Mouse (Mus musculus): ENCODE measurements around the gene Zbtb9. TPM values are rescaled to one million over a fixed set of nuclear protein-coding genes. Genes with fewer than 3 reads are reported as not detected.
A peak's percentile ranks its signal among the peaks of the same experiment; 100 is the strongest.

Zbtb9 gene
- polyA plus RNA-seq, 1 experiment from 2014 or later = 9.2 TPM

- ATAC-seq = no peak
- Histone ChIP-seq H3K27ac (no peak overlapping the region), H3K4me1 (peaks cover 37% of the 10 kb centered on the region), H3K36me3 (no peaks in the 10 kb centered on the region), H3K9me3 (replicated peaks) (no peaks in the 10 kb centered on the region), H3K27me3 (replicated peaks) (peaks cover 13% of the 10 kb centered on the region), H3K9ac (no peak overlapping the region), H3K4me3 (no peak overlapping the region), H3K4me2 (no peak overlapping the region)
- WGBS (ENCODE audit: insufficient replicate concordance) = 51% methylated on average over 10 of the region's 10 CpGs
Observed at GRCm38 (mm10) chr17:27039432-27040102, 66.6 kb downstream of the Zbtb9 start.

- H3K9ac ChIP-seq = no peak overlapping the region
Observed at GRCm38 (mm10) chr17:27040304-27041045, 67.5 kb downstream of the Zbtb9 start.

GRCm38 (mm10) chr17:27041046-27041786 is 68.2 kb downstream of the Zbtb9 start:
- no peaks in the 10 kb centered on the region for H3K9me3 ChIP-seq (replicated peaks)
- H3K36me3 ChIP-seq = no peaks in the 10 kb centered on the region
- 56% methylated on average over 11 of the region's 13 CpGs for WGBS (ENCODE audit: insufficient replicate concordance)
- H3K27ac ChIP-seq = no peak overlapping the region
- no peak overlapping the region for H3K9ac ChIP-seq
- H3K4me3 ChIP-seq = no peak overlapping the region
- peaks cover 6% of the 10 kb centered on the region; the same call in 1 of the 2 replicates for H3K27me3 ChIP-seq (replicated peaks)
- H3K4me1 ChIP-seq = peaks cover 29% of the 10 kb centered on the region
- ATAC-seq = 0 out of 2 replicates have a peak, but pooled peaks have one; percentile 6
- no peak overlapping the region for H3K4me2 ChIP-seq

More at GRCm38 (mm10) chr17:27040304-27041045, 67.5 kb downstream of the Zbtb9 start:
- Histone ChIP-seq H3K36me3 (no peaks in the 10 kb centered on the region), H3K27ac (no peak overlapping the region), H3K27me3 (replicated peaks) (peaks cover 13% of the 10 kb centered on the region), H3K4me3 (no peak overlapping the region), H3K9me3 (replicated peaks) (no peaks in the 10 kb centered on the region), H3K4me2 (peak overlapping the region; percentile 20), H3K4me1 (peaks cover 33% of the 10 kb centered on the region)
- WGBS (ENCODE audit: insufficient replicate concordance) = 37% methylated on average over 20 of the region's 20 CpGs
- no peak for ATAC-seq

GRCm38 (mm10) chr17:27041787-27042055 is 68.8 kb downstream of the Zbtb9 start:
- peaks cover 29% of the 10 kb centered on the region for H3K4me1 ChIP-seq
- WGBS (ENCODE audit: insufficient replicate concordance) = 75% methylated on average over 2 of the region's 2 CpGs

GRCm38 (mm10) chr17:27042840-27043239 is 69.9 kb downstream of the Zbtb9 start:
- Histone ChIP-seq H3K27me3 (replicated peaks) (peaks cover 3% of the 10 kb centered on the region; the same call in 1 of the 2 replicates), H3K4me2 (no peak overlapping the region), H3K27ac (no peak overlapping the region), H3K9me3 (replicated peaks) (no peaks in the 10 kb centered on the region), H3K4me1 (peaks cover 26% of the 10 kb centered on the region), H3K36me3 (no peaks in the 10 kb centered on the region), H3K4me3 (no peak overlapping the region), H3K9ac (no peak overlapping the region)
- 47% methylated on average over 6 of the region's 6 CpGs for WGBS (ENCODE audit: insufficient replicate concordance)
- ATAC-seq = peak; percentile 17; the same call in 1 of the 2 replicates

More at GRCm38 (mm10) chr17:27041787-27042055, 68.8 kb downstream of the Zbtb9 start:
- Histone ChIP-seq H3K27me3 (replicated peaks) (peaks cover 6% of the 10 kb centered on the region; the same call in 1 of the 2 replicates), H3K9me3 (replicated peaks) (no peaks in the 10 kb centered on the region), H3K36me3 (no peaks in the 10 kb centered on the region), H3K4me2 (no peak overlapping the region), H3K9ac (no peak overlapping the region), H3K4me3 (no peak overlapping the region), H3K27ac (no peak overlapping the region)
- ATAC-seq = no peak

- no peak overlapping the region for H3K4me2 ChIP-seq
- no peaks in the 10 kb centered on the region; the same call in 1 of the 2 replicates for H3K27me3 ChIP-seq (replicated peaks)
- H3K4me1 ChIP-seq = peaks cover 17% of the 10 kb centered on the region
- no peak for ATAC-seq
- 78% methylated on average over 6 of the region's 6 CpGs for WGBS (ENCODE audit: insufficient replicate concordance)
- H3K36me3 ChIP-seq = no peaks in the 10 kb centered on the region
- H3K9ac ChIP-seq = no peak overlapping the region
- H3K9me3 ChIP-seq (replicated peaks) = no peaks in the 10 kb centered on the region
- no peak overlapping the region for H3K4me3 ChIP-seq
- no peak overlapping the region for H3K27ac ChIP-seq
Observed at GRCm38 (mm10) chr17:27045164-27045563, 72.2 kb downstream of the Zbtb9 start.

- no peak for ATAC-seq
- no peak overlapping the region for H3K4me2 ChIP-seq
- H3K36me3 ChIP-seq = no peaks in the 10 kb centered on the region
- H3K27me3 ChIP-seq (replicated peaks) = no peaks in the 10 kb centered on the region
- H3K9me3 ChIP-seq (replicated peaks) = no peaks in the 10 kb centered on the region
- no peak overlapping the region for H3K27ac ChIP-seq
- no peak overlapping the region for H3K4me3 ChIP-seq
- no peak overlapping the region for H3K9ac ChIP-seq
- H3K4me1 ChIP-seq = peaks cover 20% of the 10 kb centered on the region
- 71% methylated on average over 14 of the region's 14 CpGs for WGBS (ENCODE audit: insufficient replicate concordance)
Observed at GRCm38 (mm10) chr17:27047762-27048444, 74.9 kb downstream of the Zbtb9 start.

- Histone ChIP-seq H3K27me3 (replicated peaks) (no peaks in the 10 kb centered on the region), H3K4me3 (no peak overlapping the region), H3K4me2 (no peak overlapping the region), H3K27ac (no peak overlapping the region), H3K9me3 (replicated peaks) (no peaks in the 10 kb centered on the region), H3K4me1 (peaks cover 20% of the 10 kb centered on the region), H3K9ac (no peak overlapping the region), H3K36me3 (no peaks in the 10 kb centered on the region)
- 74% methylated on average over 14 of the region's 14 CpGs for WGBS (ENCODE audit: insufficient replicate concordance)
- no peak for ATAC-seq
Observed at GRCm38 (mm10) chr17:27048445-27049239, 75.7 kb downstream of the Zbtb9 start.

- Histone ChIP-seq H3K4me1 (peaks cover 21% of the 10 kb centered on the region), H3K27me3 (replicated peaks) (peaks cover under 1% of the 10 kb centered on the region; the same call in 1 of the 2 replicates), H3K9ac (no peak overlapping the region), H3K27ac (no peak overlapping the region), H3K36me3 (no peaks in the 10 kb centered on the region), H3K9me3 (replicated peaks) (no peaks in the 10 kb centered on the region), H3K4me3 (no peak overlapping the region), H3K4me2 (no peak overlapping the region)
- no peak for ATAC-seq
- 63% methylated on average over 5 of the region's 5 CpGs for WGBS (ENCODE audit: insufficient replicate concordance)
Observed at GRCm38 (mm10) chr17:27050853-27051252, 77.9 kb downstream of the Zbtb9 start.

GRCm38 (mm10) chr17:27051514-27051913 is 78.5 kb downstream of the Zbtb9 start:
- Histone ChIP-seq H3K27me3 (replicated peaks) (peaks cover 8% of the 10 kb centered on the region; the same call in 1 of the 2 replicates), H3K4me2 (peak overlapping the region; percentile 42), H3K9me3 (replicated peaks) (no peaks in the 10 kb centered on the region), H3K4me3 (no peak overlapping the region), H3K27ac (no peak overlapping the region), H3K9ac (no peak overlapping the region; the same call in 1 of the 2 replicates), H3K4me1 (peaks cover 28% of the 10 kb centered on the region), H3K36me3 (no peaks in the 10 kb centered on the region)
- ATAC-seq = no peak
- WGBS (ENCODE audit: insufficient replicate concordance) = 27% methylated on average over 11 of the region's 11 CpGs

- WGBS (ENCODE audit: insufficient replicate concordance) = 0% methylated on average over 13 of the region's 13 CpGs
- Histone ChIP-seq H3K27me3 (replicated peaks) (peaks cover 52% of the 10 kb centered on the region), H3K36me3 (no peaks in the 10 kb centered on the region), H3K4me3 (peak overlapping the region; percentile 58), H3K4me2 (peak overlapping the region; percentile 69), H3K4me1 (peaks cover 38% of the 10 kb centered on the region), H3K9ac (no peak overlapping the region), H3K27ac (peak overlapping the region; percentile 57; the same call in 1 of the 2 replicates), H3K9me3 (replicated peaks) (no peaks in the 10 kb centered on the region)
- peak; percentile 48 for ATAC-seq
Observed at GRCm38 (mm10) chr17:27056170-27056569, 83.2 kb downstream of the Zbtb9 start.

Measured in liver, embryonic 12.5 days (tissue).